Mouse (Mus musculus): ENCODE data around the gene Sec61a1.

DNA sequence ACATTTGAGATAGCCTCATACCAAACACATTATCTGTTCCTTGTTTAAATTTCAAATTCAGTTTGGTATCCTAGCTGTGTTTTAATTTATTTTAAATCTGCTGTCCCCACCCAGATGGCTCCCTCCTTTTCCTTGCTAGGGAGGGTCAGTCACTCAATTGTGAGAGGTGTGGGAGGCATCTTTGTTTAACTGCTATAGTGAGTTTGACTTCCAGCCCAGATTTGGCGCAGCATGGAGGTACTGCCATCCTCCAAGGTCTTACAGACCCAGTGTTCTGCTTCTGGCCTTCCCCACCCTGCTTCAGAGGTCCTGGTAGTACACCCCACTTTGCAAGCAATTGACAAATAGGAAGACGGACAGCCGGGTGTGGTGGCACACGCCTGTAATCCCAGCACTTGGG lies 5.4 kb upstream of the Sec61a1 start:
- TF ChIP-seq SMC3 (IDR thresholded peaks at IDR 0.05; ENCODE audit: low read depth, low read length), result no peak
- TF ChIP-seq CTCF (conservative IDR thresholded peaks at IDR 0.05 in 1 of 2, IDR thresholded peaks at IDR 0.05 in 1 of 2; ENCODE audit: low read depth in 2 of 2, low read length in 2 of 2), result no peak
- TF ChIP-seq EP300 (IDR thresholded peaks at IDR 0.05; ENCODE audit: low read length), result no peak
- TF ChIP-seq POLR2A (IDR thresholded peaks at IDR 0.05; ENCODE audit: low read depth, low read length), result no peak
